Mouse (Mus musculus): ENCODE measurements around the gene Ccdc9. TPM values are rescaled to one million over a fixed set of nuclear protein-coding genes. Genes with fewer than 3 reads are reported as not detected.

Gene Ccdc9
- total RNA-seq, 2 experiments from 2014 or later = 52.2 to 59.2 TPM

Other genes starting within 250 kb of the Ccdc9 start
- gene Bicra, start 238.9 kb downstream of the Ccdc9 start, total RNA-seq (2021) = 1 to 10 TPM; 8.4 to 8.6 TPM
- not detected for gene Zfp541, start 225.0 kb downstream of the Ccdc9 start, total RNA-seq (2021)
- gene Napa, start 188.3 kb downstream of the Ccdc9 start, total RNA-seq (2021) = 100 to 1,000 TPM; 160 to 178 TPM
- gene Kptn, start 166.9 kb downstream of the Ccdc9 start, total RNA-seq (2021) = 10 to 100 TPM; 19.6 to 20.7 TPM
- 1 to 10 TPM; 2.0 to 2.5 TPM for gene Slc8a2, start 157.0 kb downstream of the Ccdc9 start, total RNA-seq (2021)
- 10 to 100 TPM; 12.1 to 14.3 TPM for gene Meis3, start 111.7 kb downstream of the Ccdc9 start, total RNA-seq (2021)
- 10 to 100 TPM; 10.8 to 11.4 TPM for gene Dhx34, start 64.8 kb downstream of the Ccdc9 start, total RNA-seq (2021)
- under 1 TPM; 0.46 to 0.83 TPM for gene C5ar2, start 42.6 kb downstream of the Ccdc9 start, total RNA-seq (2021)
- 10 to 100 TPM in 1 of 2 experiments, 1 to 10 TPM in 1; 7.0 to 13.1 TPM for gene C5ar1, start 27.3 kb downstream of the Ccdc9 start, total RNA-seq (2021)
- 10 to 100 TPM; 21.1 to 21.8 TPM for gene Inafm1, start 13.2 kb downstream of the Ccdc9 start, total RNA-seq (2021)
- gene Bbc3, start 21.6 kb upstream of the Ccdc9 start, total RNA-seq (2021) = 1 to 10 TPM; 5.2 to 6.0 TPM
- gene Sae1, start 101.0 kb upstream of the Ccdc9 start, total RNA-seq (2021) = 10 to 100 TPM; 57.0 to 61.8 TPM
- 10 to 100 TPM; 32.8 to 39.4 TPM for gene Zc3h4, start 114.1 kb upstream of the Ccdc9 start, total RNA-seq (2021)
- gene Tmem160, start 166.0 kb upstream of the Ccdc9 start, total RNA-seq (2021) = 10 to 100 TPM; 60.1 to 61.7 TPM
- gene Npas1, start 190.9 kb upstream of the Ccdc9 start, total RNA-seq (2021) = not detected

All from adrenal gland, adult 18-20 months (tissue).